Mouse (Mus musculus): ENCODE results near the gene Stradb. TPM values are rescaled to one million over a fixed set of nuclear protein-coding genes. Genes with fewer than 3 reads are reported as not detected.

Gene Stradb
- 86.9 and 92.6 TPM in 2 replicates for polyA plus RNA-seq (2015; fragmentation: Nextera tagmentation; extraction: Ambion mirVana)

DNA sequence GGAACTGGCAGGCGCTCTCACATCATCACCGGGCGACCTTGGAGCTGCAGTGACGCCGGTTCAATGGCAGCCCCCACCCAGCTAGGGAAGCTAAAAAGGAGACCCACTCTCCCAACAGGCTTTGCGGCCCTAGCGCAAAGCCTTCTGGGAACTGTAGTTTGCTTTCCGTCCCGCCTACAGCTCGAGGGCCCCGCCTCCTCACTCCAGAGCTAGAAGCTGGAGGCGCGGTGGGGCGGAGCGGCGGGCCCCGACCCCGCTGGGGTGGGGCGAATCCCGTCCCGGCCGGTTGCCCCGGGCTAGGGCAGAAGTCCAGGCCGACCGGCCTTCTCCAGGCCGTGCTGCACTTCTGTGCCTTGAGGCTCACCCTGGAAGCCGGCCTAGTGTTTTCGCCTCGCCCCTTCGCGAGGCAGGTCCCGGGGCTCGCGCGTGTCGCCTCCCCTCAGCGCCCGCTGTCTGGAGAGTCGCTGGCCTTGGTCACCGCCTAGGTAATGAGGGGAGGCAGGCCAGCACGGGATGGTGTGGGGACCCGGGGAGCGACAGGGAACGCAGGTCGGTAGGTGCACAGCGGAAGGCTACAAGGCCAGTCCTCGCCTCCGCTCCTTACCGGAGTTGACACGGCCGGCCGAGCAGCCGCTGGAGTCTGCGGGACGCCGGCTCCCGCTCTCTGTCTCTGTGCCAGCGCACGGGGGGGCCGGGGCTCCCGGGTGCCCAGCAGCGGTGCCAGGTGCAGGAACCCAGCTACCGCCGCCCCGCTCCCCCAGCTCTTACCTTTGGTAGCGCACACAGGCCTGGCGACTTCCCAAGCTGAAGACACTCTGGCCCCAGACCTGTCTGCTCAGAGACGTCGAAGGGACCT, at the start of gene Stradb, which contains the start of gene Trak2:
Gene Stradb, plus strand, starts transcription at position 157 of the 856 bp plus-strand sequence.
Gene Trak2, minus strand, starts transcription at position 65 of the 856 bp plus-strand sequence.

Other genes starting within 250 kb of the Stradb start
- gene Casp8, start 178.1 kb upstream of the Stradb start, polyA plus RNA-seq (2015; fragmentation: Nextera tagmentation; extraction: Ambion mirVana): 4.8 and 5.1 TPM in 2 replicates
- 13.3 and 13.5 TPM in 2 replicates for gene Trak2, start 92 bp upstream of the Stradb start, polyA plus RNA-seq (2015; fragmentation: Nextera tagmentation; extraction: Ambion mirVana)
- not detected in 2 replicates for gene C2cd6, start 121.4 kb downstream of the Stradb start, polyA plus RNA-seq (2015; fragmentation: Nextera tagmentation; extraction: Ambion mirVana)
- gene Tmem237, start 146.9 kb downstream of the Stradb start, polyA plus RNA-seq (2015; fragmentation: Nextera tagmentation; extraction: Ambion mirVana): 45.4 and 49.1 TPM in 2 replicates
- 0.71 and 0.83 TPM in 2 replicates for gene Mpp4, start 189.9 kb downstream of the Stradb start, polyA plus RNA-seq (2015; fragmentation: Nextera tagmentation; extraction: Ambion mirVana)